Mouse (Mus musculus) brain, embryonic 14.5 days (tissue): ENCODE measurements at regions not wholly inside any gene's neighbourhood (a gene's known extent, or its start where the extent isn't known, plus 50 kb on each side); places are given as distances from the start of the nearest gene placed in this dataset.

ENCODE experiments used
- CTCF ChIP-seq: fragments of 200-500 bp; IDR thresholded peaks from 2 replicates; pipeline ENCODE4 v1.5.1; 2012; ENCODE audit warnings: inconsistent platforms, mild to moderate bottlenecking, moderate library complexity, borderline replicate concordance; ENCODE audit not compliant: insufficient read depth, insufficient read length; ENCODE audit errors: extremely low read depth
- POLR2A ChIP-seq: fragments of 200-500 bp; IDR thresholded peaks from 2 replicates; pipeline ENCODE4 v1.6.1; 2012; ENCODE audit warnings: mild to moderate bottlenecking, inconsistent platforms, borderline replicate concordance; ENCODE audit not compliant: poor library complexity, insufficient read depth, insufficient read length, severe bottlenecking; ENCODE audit errors: extremely low read depth

DNA sequence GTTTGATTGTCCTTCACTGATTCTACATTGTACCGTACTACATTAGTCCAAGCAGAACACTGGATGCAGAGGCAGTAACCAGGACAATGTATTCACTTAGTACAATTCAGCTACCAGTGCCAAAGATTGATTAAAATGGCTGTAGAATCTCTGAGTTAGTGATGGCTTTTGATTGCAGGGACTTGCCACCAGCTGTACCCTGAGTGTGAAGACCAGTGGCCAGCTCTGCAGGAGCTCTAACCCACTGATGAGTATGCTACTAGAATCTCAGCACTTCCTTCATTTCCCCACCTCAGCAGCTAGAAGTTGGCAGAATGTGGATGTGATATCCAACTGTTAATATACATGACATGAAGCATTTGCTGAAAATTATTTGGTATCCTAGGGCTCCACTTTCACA is 956.8 kb downstream of the Hace1 start:
- TF ChIP-seq POLR2A = no peak
- no peak for TF ChIP-seq CTCF
